Mouse (Mus musculus) brain, adult 2 months (tissue): Measurements from ENCODE around the gene Syne3.
A peak's percentile ranks its signal among the peaks of the same experiment; 100 is the strongest.

ENCODE experiments used
- DNase-seq: peaks from one replicate; pipeline ENCODE4 v3.0.0; 2011; ENCODE audit warnings: low read depth, low spot score

Syne3 gene

GRCm38 (mm10) chr12:105000487-105001283 lies 8.9 kb downstream of the Syne3 start:
- DNase-seq: no peak

DNA sequence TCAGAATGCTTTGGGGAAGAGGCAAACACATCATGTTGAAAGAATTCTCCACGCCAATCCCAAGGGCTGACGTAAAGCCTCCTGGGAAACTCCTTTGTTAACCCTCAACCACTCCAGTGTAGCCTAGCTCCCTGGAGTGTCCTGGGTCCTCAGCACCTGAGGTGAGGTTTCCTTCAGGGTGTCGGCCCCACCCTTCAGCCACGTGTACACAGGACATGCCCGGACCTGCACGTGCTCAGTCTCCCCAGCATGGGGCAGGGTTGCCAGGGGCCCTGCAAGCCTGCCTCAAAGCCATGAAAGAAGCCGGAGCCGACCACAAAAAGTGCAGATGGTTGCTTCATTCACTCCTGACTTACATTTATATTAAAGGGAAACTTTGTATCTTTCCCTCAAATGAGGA lies 10.4 kb downstream of the Syne3 start:
- DNase-seq: no peak

GRCm38 (mm10) chr12:104998541-104998940 lies 11.1 kb downstream of the Syne3 start:
- no peak for DNase-seq

GRCm38 (mm10) chr12:104997641-104998293 lies 11.8 kb downstream of the Syne3 start:
- DNase-seq: no peak

- DNase-seq: no peak
Measured at GRCm38 (mm10) chr12:104997159-104997558, 12.4 kb downstream of the Syne3 start.

DNA sequence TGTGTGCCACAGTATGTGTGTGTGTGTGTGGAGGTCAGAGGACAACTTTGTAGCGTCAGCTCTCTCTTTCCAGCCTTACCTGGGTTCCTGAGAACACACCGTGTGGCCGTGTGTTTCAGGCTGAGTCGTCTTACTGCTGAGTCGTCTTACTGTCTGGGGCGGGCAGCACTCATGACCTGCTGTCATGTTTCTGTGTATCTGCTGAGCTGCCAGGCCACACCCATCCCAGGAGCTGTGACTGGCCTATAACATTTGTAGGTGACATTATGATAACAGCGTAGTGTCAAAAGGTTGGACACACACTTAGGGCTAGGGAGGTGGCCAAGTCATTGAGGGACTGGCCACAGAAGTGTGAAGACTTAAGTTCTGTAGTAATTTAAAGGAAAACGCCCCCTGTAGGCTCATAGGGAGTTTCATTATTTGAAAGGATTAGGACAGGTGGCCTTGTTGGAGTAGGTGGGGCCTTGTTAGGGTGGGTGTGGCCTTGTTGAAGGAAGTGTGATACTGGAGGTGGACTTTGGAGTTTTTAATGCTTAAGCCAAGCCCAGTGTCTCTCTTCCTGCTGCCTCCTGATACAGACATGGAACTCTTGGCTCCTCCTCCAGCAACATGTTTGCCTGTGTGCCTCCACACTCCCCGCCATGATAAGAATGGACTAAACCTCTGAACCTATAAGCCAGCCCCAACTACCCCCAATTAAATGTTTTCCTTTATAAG lies 13.4 kb downstream of the Syne3 start:
- DNase-seq: no peak

DNA sequence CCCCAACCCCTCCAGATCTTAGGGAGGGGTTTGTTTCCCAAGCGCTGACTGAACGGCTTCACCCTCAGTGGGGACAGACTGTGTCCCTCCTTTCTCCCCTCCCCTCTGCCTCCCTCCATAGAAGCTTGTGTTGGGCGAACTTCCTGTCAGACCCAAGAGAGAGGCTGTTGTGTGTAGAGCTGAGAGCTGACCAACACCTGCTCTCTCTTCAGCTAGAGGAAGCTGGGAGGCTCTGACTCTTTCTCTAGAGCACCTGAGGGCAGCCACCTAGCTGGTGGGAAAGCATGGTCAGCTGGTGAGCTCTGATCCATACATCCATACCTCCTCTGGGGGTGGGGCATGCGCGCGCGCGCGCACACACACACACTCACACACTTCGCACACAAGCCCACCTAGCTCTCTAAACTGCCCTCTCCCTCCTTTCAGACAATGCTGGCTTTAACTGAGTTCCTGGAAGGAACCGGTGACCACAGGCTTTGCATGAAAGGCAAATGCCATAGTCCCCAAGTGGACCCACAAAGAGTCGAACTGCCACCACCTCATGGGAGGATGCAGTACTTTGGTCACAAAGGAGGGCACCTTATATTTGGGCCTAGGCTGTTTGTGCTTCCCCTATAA lies 14.2 kb downstream of the Syne3 start:
- DNase-seq: no peak

- DNase-seq: no peak
Measured at GRCm38 (mm10) chr12:104992838-104993237, 16.8 kb downstream of the Syne3 start.

GRCm38 (mm10) chr12:104992123-104992741 lies 17.4 kb downstream of the Syne3 start:
- DNase-seq: peak; percentile 29

- no peak for DNase-seq
Measured at GRCm38 (mm10) chr12:104990741-104991454, 18.7 kb downstream of the Syne3 start.

GRCm38 (mm10) chr12:104987936-104988335 lies 21.7 kb downstream of the Syne3 start:
- DNase-seq: peak; percentile 29

- DNase-seq: no peak
Measured at GRCm38 (mm10) chr12:104986781-104987180, 22.8 kb downstream of the Syne3 start.

GRCm38 (mm10) chr12:104986001-104986400 lies 23.6 kb downstream of the Syne3 start:
- no peak for DNase-seq

- no peak for DNase-seq
Measured at GRCm38 (mm10) chr12:104985088-104985487, 24.5 kb downstream of the Syne3 start.

- DNase-seq: peak; percentile 70
Measured at GRCm38 (mm10) chr12:104983476-104983875, 26.1 kb downstream of the Syne3 start.

GRCm38 (mm10) chr12:104978943-104979723 lies 30.5 kb downstream of the Syne3 start:
- no peak for DNase-seq

DNA sequence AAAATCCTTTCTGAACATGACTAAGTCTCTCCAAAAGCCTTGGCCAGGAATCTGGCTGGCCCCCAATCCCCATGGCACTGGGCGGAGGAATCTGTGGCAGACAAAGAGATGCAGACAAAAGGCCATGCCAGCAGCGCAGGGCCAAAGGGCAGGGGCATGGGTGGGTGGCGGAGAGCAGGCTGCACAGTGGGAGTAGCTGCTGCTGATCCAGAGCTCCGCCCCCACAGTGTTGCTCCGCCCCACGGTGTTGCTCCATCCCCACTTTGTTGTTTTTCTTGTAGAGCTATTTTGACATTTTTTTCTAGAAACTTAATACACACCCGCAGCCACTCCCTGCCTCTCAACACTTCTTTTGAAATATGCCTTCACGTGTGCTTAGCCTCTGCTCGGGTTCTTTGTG lies 31.2 kb downstream of the Syne3 start:
- peak; percentile 60 for DNase-seq

- peak; percentile 47 for DNase-seq
Measured at GRCm38 (mm10) chr12:104976903-104977302, 32.7 kb downstream of the Syne3 start.

GRCm38 (mm10) chr12:104976331-104976817 lies 33.2 kb downstream of the Syne3 start:
- no peak for DNase-seq

DNA sequence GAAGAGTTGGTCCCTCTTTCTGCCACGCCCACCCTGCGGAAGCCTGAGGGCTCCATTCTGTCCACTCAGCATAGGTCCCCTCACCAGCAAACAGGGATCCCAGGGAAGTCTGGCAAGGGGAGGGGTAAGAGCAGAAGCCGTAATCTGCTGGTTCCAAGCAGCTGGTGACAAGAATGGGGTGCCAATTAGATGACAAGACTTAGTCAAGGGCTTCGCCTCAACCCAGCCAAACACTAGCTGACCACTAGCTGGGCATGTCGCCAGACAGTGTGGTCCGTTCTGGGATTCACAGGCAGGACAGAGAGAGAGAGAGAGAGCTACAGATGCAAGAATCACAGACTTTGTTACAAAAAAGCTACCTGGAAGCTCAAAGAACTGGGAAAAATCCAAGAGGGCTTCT lies 36.7 kb downstream of the Syne3 start:
- DNase-seq: no peak
